Mouse (Mus musculus) liver, adult 2 months (tissue): Measurements from ENCODE around the gene Hsph1.

ENCODE experiments used
- CTCF ChIP-seq: fragments of 200-500 bp; IDR thresholded peaks from 2 replicates; pipeline ENCODE4 v1.5.1; 2011; ENCODE audit warnings: low read depth, low read length, control low read depth
- POLR2A ChIP-seq: fragments of 200-500 bp; IDR thresholded peaks from 2 replicates; pipeline ENCODE4 v1.6.1; 2011; ENCODE audit warnings: low read length, control low read depth; ENCODE audit not compliant: insufficient read depth; ENCODE audit errors: extremely low read depth

DNA sequence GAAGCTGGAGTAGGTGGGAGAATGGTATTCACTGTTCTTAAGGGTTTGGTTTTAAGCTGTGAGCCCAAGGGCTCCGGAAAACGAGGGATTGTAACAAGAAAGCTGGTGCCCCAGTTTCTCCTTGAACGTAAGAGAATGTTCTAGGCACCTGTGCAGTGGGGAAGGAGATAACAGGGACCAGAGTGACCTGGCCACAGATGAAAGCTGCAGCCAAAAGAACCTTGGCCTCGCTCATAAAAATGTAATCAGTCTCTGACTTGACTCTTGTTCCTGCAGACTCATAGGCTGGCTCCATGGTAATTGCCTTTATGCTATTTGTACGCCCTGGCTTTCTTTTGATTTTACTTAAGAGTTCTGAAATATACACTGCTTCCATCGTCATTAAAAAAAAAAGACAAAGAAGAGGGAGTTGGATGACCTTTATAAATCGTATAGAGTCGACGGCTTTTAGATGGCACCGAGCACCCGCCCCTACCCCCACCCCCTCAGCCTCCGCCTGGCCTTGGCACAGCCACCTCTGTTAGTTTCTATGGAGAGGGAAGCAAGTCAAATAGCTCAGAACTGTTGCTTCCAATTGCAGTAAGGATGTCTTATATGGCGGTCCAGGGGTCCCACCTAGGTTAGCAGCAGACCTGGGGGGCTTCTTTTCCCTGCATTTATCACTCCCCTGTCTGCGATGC, 13.5 kb upstream of the Hsph1 start:
- TF ChIP-seq CTCF (no peak), POLR2A (no peak)
